Mouse (Mus musculus): ENCODE measurements around the gene Cetn4. TPM values are rescaled to one million over a fixed set of nuclear protein-coding genes. Genes with fewer than 3 reads are reported as not detected.
A peak's percentile ranks its signal among the peaks of the same experiment; 100 is the strongest.

Gene Cetn4
- total and polyA plus RNA-seq, 2 experiments from 2014 or later = 1.9 to 4.0 TPM

DNA sequence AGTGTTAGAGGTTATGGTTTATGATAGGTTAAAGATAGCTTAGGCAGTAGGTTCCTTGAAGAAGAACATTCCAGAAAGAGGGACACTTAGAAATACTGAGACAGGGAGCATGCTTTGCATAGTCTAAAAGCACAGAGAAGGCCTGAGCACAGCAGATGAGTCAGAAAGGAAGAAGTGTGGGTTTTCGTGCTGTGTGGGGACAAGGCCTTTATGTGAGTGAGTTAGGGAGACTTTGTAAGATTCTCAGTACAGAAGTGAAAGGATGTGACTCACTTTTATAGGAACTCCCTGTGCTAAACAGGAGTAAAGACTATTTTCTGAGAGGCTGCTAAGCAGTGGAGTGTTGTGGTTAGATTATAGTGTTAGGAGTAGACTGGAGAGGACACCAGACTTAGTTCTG is 863 bp upstream of the Cetn4 start:
- Histone ChIP-seq H3K4me1 (ENCODE audit: insufficient read depth, low read length) (0 out of 2 replicates have a peak, but pooled peaks cover 4% of the 10 kb centered on the region), H3K27me3 (ENCODE audit: insufficient read depth, low read length) (no peaks in the 10 kb centered on the region), H3K4me3 (ENCODE audit: low read depth, low read length) (peak overlapping the region; percentile 53), H3K27ac (ENCODE audit: low read depth, low read length) (no peak overlapping the region), H3K9ac (replicated peaks; ENCODE audit: low read length, poor library complexity, severe bottlenecking) (no peak overlapping the region), H3K4me2 (ENCODE audit: low read depth, low read length, poor library complexity, severe bottlenecking) (peak overlapping the region; percentile 78), H3K9me3 (ENCODE audit: low read length) (no peaks in the 10 kb centered on the region), H3K36me3 (ENCODE audit: insufficient read depth, low read length) (no peaks in the 10 kb centered on the region)
- no peak for ATAC-seq (ENCODE audit: low FRiP score)
- DNase-seq (ENCODE audit: low spot score) = no peak
- WGBS = 29% methylated on average over 1 of the region's 1 CpGs
- no peak for TF ChIP-seq CTCF (IDR thresholded peaks at IDR 0.05)

DNA sequence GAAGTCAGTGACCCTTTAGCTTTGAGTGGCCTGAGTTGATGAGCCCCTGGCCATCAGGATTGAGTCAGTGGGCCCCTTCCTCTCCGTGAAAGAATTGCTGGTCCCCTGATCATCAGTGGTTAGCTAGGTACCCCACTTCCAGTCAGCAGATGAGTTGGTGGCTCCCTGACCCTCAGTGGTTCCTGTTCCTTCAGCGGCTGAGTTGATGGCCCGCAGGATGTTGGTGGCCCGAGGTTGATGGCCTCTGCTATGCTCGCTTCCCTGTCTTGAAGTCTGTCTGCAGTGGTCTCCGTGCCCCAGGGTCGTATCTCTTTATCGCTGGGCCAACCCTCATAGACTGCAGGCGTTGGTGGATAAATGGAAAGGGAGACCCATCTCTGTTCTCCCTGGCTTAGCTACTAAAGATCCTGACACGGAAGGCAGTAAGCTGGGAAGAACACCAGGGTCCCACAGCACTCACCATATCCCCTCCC is 575 bp downstream of the Cetn4 start:
- peak; percentile 74; the same call in 1 of the 2 replicates for ATAC-seq (ENCODE audit: low FRiP score)
- H3K4me1 ChIP-seq (ENCODE audit: insufficient read depth, low read length) = 0 out of 2 replicates have a peak, but pooled peaks cover 4% of the 10 kb centered on the region
- no peaks in the 10 kb centered on the region for H3K27me3 ChIP-seq (ENCODE audit: insufficient read depth, low read length)
- DNase-seq (ENCODE audit: low spot score) = no peak
- peak overlapping the region; percentile 53 for H3K4me3 ChIP-seq (ENCODE audit: low read depth, low read length)
- peak overlapping the region; percentile 70 for H3K9ac ChIP-seq (replicated peaks; ENCODE audit: low read length, poor library complexity, severe bottlenecking)
- no peaks in the 10 kb centered on the region for H3K36me3 ChIP-seq (ENCODE audit: insufficient read depth, low read length)
- peak overlapping the region; percentile 78 for H3K4me2 ChIP-seq (ENCODE audit: low read depth, low read length, poor library complexity, severe bottlenecking)
- peak overlapping the region; percentile 43; the same call in 1 of the 2 replicates for H3K27ac ChIP-seq (ENCODE audit: low read depth, low read length)
- H3K9me3 ChIP-seq (ENCODE audit: low read length) = no peaks in the 10 kb centered on the region
- 5% methylated on average over 10 of the region's 10 CpGs for WGBS
- TF ChIP-seq CTCF (IDR thresholded peaks at IDR 0.05) = no peak

GRCm38 (mm10) chr3:37303392-37304139 is 8.9 kb downstream of the Cetn4 start:
- no peak overlapping the region for H3K4me3 ChIP-seq (ENCODE audit: low read depth, low read length)
- TF ChIP-seq CTCF (IDR thresholded peaks at IDR 0.05) = no peak
- DNase-seq (ENCODE audit: low spot score) (no peak), ATAC-seq (ENCODE audit: low FRiP score) (no peak)
- no peak overlapping the region for H3K27ac ChIP-seq (ENCODE audit: low read depth, low read length)
- WGBS = 80% methylated on average over 8 of the region's 8 CpGs
- no peak overlapping the region for H3K9ac ChIP-seq (replicated peaks; ENCODE audit: low read length, poor library complexity, severe bottlenecking)
- H3K9me3 ChIP-seq (ENCODE audit: low read length) = no peaks in the 10 kb centered on the region
- H3K4me1 ChIP-seq (ENCODE audit: insufficient read depth, low read length) = no peaks in the 10 kb centered on the region
- H3K36me3 ChIP-seq (ENCODE audit: insufficient read depth, low read length) = no peaks in the 10 kb centered on the region
- H3K4me2 ChIP-seq (ENCODE audit: low read depth, low read length, poor library complexity, severe bottlenecking) = no peak overlapping the region
- H3K27me3 ChIP-seq (ENCODE audit: insufficient read depth, low read length) = no peaks in the 10 kb centered on the region

DNA sequence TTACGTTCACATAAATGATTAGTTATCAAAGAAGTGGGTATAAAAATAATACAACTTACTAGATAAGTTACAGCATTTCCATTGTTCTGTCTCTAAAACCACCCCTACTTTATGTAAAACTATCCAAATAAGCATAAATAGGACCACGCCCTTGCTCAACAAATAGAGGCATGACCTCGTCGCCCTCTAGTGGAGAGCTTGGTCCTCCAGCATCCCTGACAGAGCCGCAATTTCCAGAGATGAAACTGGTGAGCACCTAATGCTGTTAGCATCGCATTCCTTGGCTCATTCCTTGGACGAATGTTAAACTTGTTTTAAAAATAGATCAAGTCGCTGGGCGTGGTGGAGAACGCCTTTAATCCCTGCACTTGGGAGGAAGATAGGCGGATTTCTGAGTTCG is 9.8 kb downstream of the Cetn4 start:
- Histone ChIP-seq H3K9ac (replicated peaks; ENCODE audit: low read length, poor library complexity, severe bottlenecking) (no peak overlapping the region), H3K4me1 (ENCODE audit: insufficient read depth, low read length) (no peaks in the 10 kb centered on the region), H3K27me3 (ENCODE audit: insufficient read depth, low read length) (no peaks in the 10 kb centered on the region), H3K27ac (ENCODE audit: low read depth, low read length) (no peak overlapping the region), H3K9me3 (ENCODE audit: low read length) (no peaks in the 10 kb centered on the region), H3K4me3 (ENCODE audit: low read depth, low read length) (no peak overlapping the region), H3K36me3 (ENCODE audit: insufficient read depth, low read length) (no peaks in the 10 kb centered on the region), H3K4me2 (ENCODE audit: low read depth, low read length, poor library complexity, severe bottlenecking) (no peak overlapping the region)
- DNase-seq (ENCODE audit: low spot score) (peak; percentile 50), ATAC-seq (ENCODE audit: low FRiP score) (no peak)
- WGBS = 43% methylated on average over 12 of the region's 12 CpGs
- peak; percentile 69 for TF ChIP-seq CTCF (IDR thresholded peaks at IDR 0.05)

DNA sequence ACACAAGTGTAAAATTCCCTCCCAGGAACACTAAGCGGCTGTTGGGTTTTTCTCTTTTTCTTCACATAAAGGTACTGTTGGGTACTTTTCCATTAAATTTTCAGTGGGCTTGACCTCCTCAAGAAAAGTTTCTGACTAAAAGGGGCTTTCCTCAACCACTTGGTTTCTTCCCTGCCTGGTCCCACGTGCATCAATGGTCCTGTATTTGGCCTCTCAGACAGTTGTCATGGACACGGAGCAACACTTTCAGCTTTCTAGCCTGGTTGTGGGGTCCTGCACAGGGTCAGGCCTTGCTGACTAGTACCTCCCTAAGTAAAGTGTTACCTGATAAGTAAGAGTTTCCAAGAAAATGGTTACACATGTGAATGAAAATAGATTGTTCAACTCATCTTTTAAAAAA is 13.0 kb downstream of the Cetn4 start:
- H3K36me3 ChIP-seq (ENCODE audit: insufficient read depth, low read length) = no peaks in the 10 kb centered on the region
- ATAC-seq (ENCODE audit: low FRiP score) = no peak
- no peak overlapping the region for H3K9ac ChIP-seq (replicated peaks; ENCODE audit: low read length, poor library complexity, severe bottlenecking)
- no peak overlapping the region for H3K4me3 ChIP-seq (ENCODE audit: low read depth, low read length)
- no peaks in the 10 kb centered on the region for H3K9me3 ChIP-seq (ENCODE audit: low read length)
- no peak overlapping the region for H3K4me2 ChIP-seq (ENCODE audit: low read depth, low read length, poor library complexity, severe bottlenecking)
- no peaks in the 10 kb centered on the region for H3K4me1 ChIP-seq (ENCODE audit: insufficient read depth, low read length)
- TF ChIP-seq CTCF (IDR thresholded peaks at IDR 0.05) = no peak
- no peak overlapping the region for H3K27ac ChIP-seq (ENCODE audit: low read depth, low read length)
- no peaks in the 10 kb centered on the region for H3K27me3 ChIP-seq (ENCODE audit: insufficient read depth, low read length)
- WGBS = 70% methylated on average over 3 of the region's 3 CpGs
- no peak for DNase-seq (ENCODE audit: low spot score)

GRCm38 (mm10) chr3:37292654-37293053 is 19.9 kb downstream of the Cetn4 start:
- Histone ChIP-seq H3K4me1 (ENCODE audit: insufficient read depth, low read length) (no peaks in the 10 kb centered on the region), H3K9ac (replicated peaks; ENCODE audit: low read length, poor library complexity, severe bottlenecking) (no peak overlapping the region), H3K4me2 (ENCODE audit: low read depth, low read length, poor library complexity, severe bottlenecking) (no peak overlapping the region), H3K27ac (ENCODE audit: low read depth, low read length) (no peak overlapping the region), H3K27me3 (ENCODE audit: insufficient read depth, low read length) (no peaks in the 10 kb centered on the region), H3K9me3 (ENCODE audit: low read length) (no peaks in the 10 kb centered on the region), H3K4me3 (ENCODE audit: low read depth, low read length) (no peak overlapping the region), H3K36me3 (ENCODE audit: insufficient read depth, low read length) (no peaks in the 10 kb centered on the region)
- no peak for ATAC-seq (ENCODE audit: low FRiP score)
- no peak for DNase-seq (ENCODE audit: low spot score)
- TF ChIP-seq CTCF (IDR thresholded peaks at IDR 0.05) = no peak
- WGBS = 74% methylated on average over 2 of the region's 2 CpGs
